Mouse (Mus musculus) liver, postnatal 0 days (tissue): ENCODE results near the gene Zfand4. TPM values are rescaled to one million over a fixed set of nuclear protein-coding genes. Genes with fewer than 3 reads are reported as not detected.

Experiments
- ATAC-seq: fragments of 200-750 bp; cut with Nextera tagmentation; 2 replicates; pipeline ENCODE4 v1.8.0; 2017; ENCODE audit warnings: mild to moderate bottlenecking, moderate library complexity
- DNase-seq: peaks from one replicate; pipeline ENCODE4 v3.0.0-alpha.2; 2016
- H3K27ac ChIP-seq: fragments of 300-500 bp; sonication (generic); 2 replicates; pipeline ENCODE4 v1.5.1; 2014; ENCODE audit warnings: antibody characterized with exemption, moderate library complexity, mild to moderate bottlenecking, low read depth
- H3K27me3 ChIP-seq: fragments of 300-500 bp; sonication (generic); 2 replicates; pipeline ENCODE4 v1.6.1; 2014; ENCODE audit warnings: low read length, control low read depth, mixed read lengths; ENCODE audit not compliant: insufficient read depth
- H3K36me3 ChIP-seq: fragments of 300-500 bp; sonication (generic); replicated peaks from 2 replicates; pipeline ENCODE4 v1.6.1; 2014; ENCODE audit warnings: mild to moderate bottlenecking, control low read depth, low read length, moderate library complexity, mixed read lengths; ENCODE audit not compliant: insufficient read depth
- H3K4me1 ChIP-seq: fragments of 300-500 bp; sonication (generic); 2 replicates; pipeline ENCODE4 v1.6.1; 2014; ENCODE audit warnings: antibody characterized with exemption, mild to moderate bottlenecking, control low read depth; ENCODE audit not compliant: insufficient read depth
- H3K4me2 ChIP-seq: fragments of 300-500 bp; sonication (generic); 2 replicates; pipeline ENCODE4 v1.6.1; 2014; ENCODE audit warnings: low read depth, mild to moderate bottlenecking, low read length, moderate library complexity, mixed read lengths
- H3K4me3 ChIP-seq: fragments of 300-500 bp; sonication (generic); 2 replicates; pipeline ENCODE4 v1.5.1; 2014; ENCODE audit warnings: low read depth, low read length
- H3K9ac ChIP-seq: fragments of 300-500 bp; sonication (generic); replicated peaks from 2 replicates; pipeline ENCODE4 v1.6.1; 2014; ENCODE audit warnings: mild to moderate bottlenecking, moderate library complexity
- H3K9me3 ChIP-seq: fragments of 300-500 bp; sonication (generic); 2 replicates; pipeline ENCODE4 v1.6.1; 2016; ENCODE audit warnings: mild to moderate bottlenecking, control low read depth, low read length, mixed read lengths
- CTCF ChIP-seq: sonication (generic); IDR thresholded peaks from 2 replicates; pipeline ENCODE4 v1.5.1; 2016; ENCODE audit warnings: antibody characterized with exemption, low read depth
- EP300 ChIP-seq: IDR thresholded peaks from 2 replicates; pipeline ENCODE4 v1.6.1; 2016; ENCODE audit warnings: antibody characterized with exemption, low read depth, mild to moderate bottlenecking
- WGBS: fragments of 180-500 bp; shearing (Covaris S2); extraction: QIAGEN DNeasy Blood & Tissue Kit; methylation state at CpG from one replicate; pipeline ENCODE4 v1.1.7; 2014; ENCODE audit not compliant: insufficient replicate concordance; 5-methylcytosine and 5-hydroxymethylcytosine counted together
- polyA plus RNA-seq: library from polyadenylated mRNA; unstranded; fragments of >200 nt; fragmentation: Nextera tagmentation; extraction: Ambion mirVana; gene quantifications from 2 replicates; pipeline ENCODE4 v1.2.1, GENCODE M21; 2015

Gene Zfand4
- polyA plus RNA-seq, 1 experiment from 2014 or later: 5.7 TPM

DNA sequence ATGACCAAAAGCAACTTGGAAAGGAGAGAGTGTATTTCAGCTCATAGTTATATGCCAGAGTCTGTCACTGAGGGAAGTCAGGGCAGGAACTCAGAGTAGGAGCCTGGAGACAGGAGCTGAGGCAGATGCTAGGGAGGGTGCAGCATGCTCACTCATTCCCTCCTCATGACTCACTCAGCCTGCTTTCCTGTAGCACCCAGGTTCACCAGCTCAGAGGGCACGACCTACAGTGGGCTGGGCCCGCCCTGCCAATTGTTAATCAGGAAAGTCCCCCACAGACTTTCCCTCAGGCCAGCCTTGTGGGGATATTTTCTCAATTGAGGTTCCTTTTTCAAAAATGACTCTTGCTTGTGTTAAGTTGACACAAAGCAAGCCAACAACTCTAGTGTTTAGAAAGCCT, 23.7 kb upstream of the Zfand4 start:
- no peak for DNase-seq
- TF ChIP-seq CTCF (no peak), EP300 (no peak)
- 66% methylated on average over 2 of the region's 2 CpGs for WGBS
- H3K27me3 ChIP-seq: no peaks in the 10 kb centered on the region
- no peaks in the 10 kb centered on the region for H3K9me3 ChIP-seq
- no peak overlapping the region for H3K4me3 ChIP-seq
- ATAC-seq: no peak
- H3K27ac ChIP-seq: no peak overlapping the region
- no peak overlapping the region for H3K4me2 ChIP-seq
- H3K9ac ChIP-seq: no peak overlapping the region
- H3K4me1 ChIP-seq: no peaks in the 10 kb centered on the region
- peaks cover 56% of the 10 kb centered on the region for H3K36me3 ChIP-seq

DNA sequence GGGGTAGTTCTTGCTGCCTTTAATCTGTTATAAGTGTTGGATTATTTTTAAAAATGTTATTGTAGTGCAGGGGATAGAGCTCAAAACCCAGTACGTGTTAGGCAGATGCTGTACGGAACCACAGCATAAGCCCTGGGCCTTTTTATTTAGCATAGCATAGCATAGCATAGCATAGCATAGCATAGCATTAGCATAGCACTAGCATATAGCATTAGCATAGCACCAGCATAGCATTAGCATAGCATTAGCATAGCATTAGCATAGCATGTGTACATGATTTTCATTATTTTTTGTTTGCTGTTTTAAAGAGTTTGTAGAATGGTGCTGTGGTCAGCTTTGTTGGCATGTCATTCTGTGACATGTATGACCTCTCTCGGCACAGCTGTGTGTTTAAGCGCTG, 4.4 kb upstream of the Zfand4 start:
- Histone ChIP-seq H3K36me3 (peaks cover 47% of the 10 kb centered on the region), H3K27ac (peak overlapping the region; percentile 4; the same call in 1 of the 2 replicates), H3K4me2 (no peak overlapping the region), H3K9ac (no peak overlapping the region), H3K4me1 (peaks cover 7% of the 10 kb centered on the region; the same call in 1 of the 2 replicates), H3K4me3 (no peak overlapping the region), H3K9me3 (no peaks in the 10 kb centered on the region), H3K27me3 (no peaks in the 10 kb centered on the region)
- WGBS: 89% methylated on average over 4 of the region's 4 CpGs
- ATAC-seq (no peak), DNase-seq (no peak)
- TF ChIP-seq CTCF (no peak), EP300 (no peak)

GRCm38 (mm10) chr6:116260481-116260880, 3.5 kb upstream of the Zfand4 start:
- ATAC-seq: peak; percentile 45
- WGBS: 65% methylated on average over 5 of the region's 5 CpGs
- H3K4me3 ChIP-seq: no peak overlapping the region
- peaks cover 39% of the 10 kb centered on the region for H3K36me3 ChIP-seq
- no peak overlapping the region; the same call in 1 of the 2 replicates for H3K9ac ChIP-seq
- no peak for DNase-seq
- no peaks in the 10 kb centered on the region for H3K27me3 ChIP-seq
- no peak overlapping the region for H3K4me2 ChIP-seq
- H3K9me3 ChIP-seq: no peaks in the 10 kb centered on the region
- H3K27ac ChIP-seq: peak overlapping the region; percentile 76
- TF ChIP-seq EP300: no peak
- TF ChIP-seq CTCF: no peak
- H3K4me1 ChIP-seq: peaks cover 14% of the 10 kb centered on the region

GRCm38 (mm10) chr6:116262824-116263223, 1.2 kb upstream of the Zfand4 start:
- DNase-seq (no peak), ATAC-seq (no peak)
- no peak overlapping the region for H3K4me3 ChIP-seq
- no peak for TF ChIP-seq EP300
- TF ChIP-seq CTCF: no peak
- H3K9me3 ChIP-seq: no peaks in the 10 kb centered on the region
- peaks cover 28% of the 10 kb centered on the region for H3K4me1 ChIP-seq
- WGBS: 87% methylated on average over 1 of the region's 1 CpGs
- peaks cover 20% of the 10 kb centered on the region for H3K36me3 ChIP-seq
- no peak overlapping the region for H3K4me2 ChIP-seq
- no peaks in the 10 kb centered on the region for H3K27me3 ChIP-seq
- no peak overlapping the region for H3K9ac ChIP-seq
- H3K27ac ChIP-seq: no peak overlapping the region

DNA sequence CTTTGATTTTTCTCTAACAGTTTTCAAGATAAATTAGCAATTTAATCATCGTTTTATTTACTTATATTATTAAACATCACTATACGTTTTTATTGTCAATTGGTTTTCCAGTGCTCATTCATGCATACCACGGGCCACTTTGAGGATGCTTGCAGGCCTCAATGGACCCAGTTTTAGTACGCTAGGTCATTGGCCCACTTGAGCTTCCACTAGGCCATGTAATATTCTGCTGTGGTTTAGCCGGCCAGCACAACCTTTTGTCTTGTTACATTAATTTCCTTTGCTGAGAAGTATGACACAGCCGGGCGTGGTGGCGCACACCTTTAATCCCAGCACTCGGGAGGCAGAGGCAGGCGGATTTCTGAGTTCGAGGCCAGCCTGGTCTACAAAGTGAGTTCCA, 814 bp downstream of the Zfand4 start:
- WGBS: 71% methylated on average over 11 of the region's 11 CpGs
- H3K9ac ChIP-seq: peak overlapping the region; percentile 33
- no peak for ATAC-seq
- H3K4me2 ChIP-seq: peak overlapping the region; percentile 95
- peaks cover 9% of the 10 kb centered on the region; the same call in 1 of the 2 replicates for H3K36me3 ChIP-seq
- TF ChIP-seq CTCF (no peak), EP300 (no peak)
- H3K27ac ChIP-seq: peak overlapping the region; percentile 76; the same call in 1 of the 2 replicates
- peaks cover 28% of the 10 kb centered on the region for H3K4me1 ChIP-seq
- DNase-seq: no peak
- no peaks in the 10 kb centered on the region for H3K9me3 ChIP-seq
- H3K4me3 ChIP-seq: peak overlapping the region; percentile 73
- no peaks in the 10 kb centered on the region for H3K27me3 ChIP-seq

- peak overlapping the region; percentile 27; the same call in 1 of the 2 replicates for H3K4me3 ChIP-seq
- peak overlapping the region; percentile 51; the same call in 1 of the 2 replicates for H3K9ac ChIP-seq
- DNase-seq (peak; percentile 23), ATAC-seq (peak; percentile 69)
- TF ChIP-seq CTCF: no peak
- peak; percentile 52; the same call in 1 of the 2 replicates for TF ChIP-seq EP300
- H3K36me3 ChIP-seq: peaks cover 7% of the 10 kb centered on the region; the same call in 1 of the 2 replicates
- H3K27me3 ChIP-seq: no peaks in the 10 kb centered on the region
- peak overlapping the region; percentile 76 for H3K27ac ChIP-seq
- peaks cover 28% of the 10 kb centered on the region for H3K4me1 ChIP-seq
- 51% methylated on average over 4 of the region's 4 CpGs for WGBS
- peak overlapping the region; percentile 95 for H3K4me2 ChIP-seq
- H3K9me3 ChIP-seq: no peaks in the 10 kb centered on the region
These were observed 1.6 kb downstream of the Zfand4 start for GRCm38 (mm10) chr6:116265603-116266002.
